Mouse (Mus musculus): ENCODE data around the gene Tmem176b. TPM values are rescaled to one million over a fixed set of nuclear protein-coding genes. Genes with fewer than 3 reads are reported as not detected.

Gene Tmem176b
- polyA plus RNA-seq, 1 experiment from 2014 or later, result 2,760 TPM

DNA sequence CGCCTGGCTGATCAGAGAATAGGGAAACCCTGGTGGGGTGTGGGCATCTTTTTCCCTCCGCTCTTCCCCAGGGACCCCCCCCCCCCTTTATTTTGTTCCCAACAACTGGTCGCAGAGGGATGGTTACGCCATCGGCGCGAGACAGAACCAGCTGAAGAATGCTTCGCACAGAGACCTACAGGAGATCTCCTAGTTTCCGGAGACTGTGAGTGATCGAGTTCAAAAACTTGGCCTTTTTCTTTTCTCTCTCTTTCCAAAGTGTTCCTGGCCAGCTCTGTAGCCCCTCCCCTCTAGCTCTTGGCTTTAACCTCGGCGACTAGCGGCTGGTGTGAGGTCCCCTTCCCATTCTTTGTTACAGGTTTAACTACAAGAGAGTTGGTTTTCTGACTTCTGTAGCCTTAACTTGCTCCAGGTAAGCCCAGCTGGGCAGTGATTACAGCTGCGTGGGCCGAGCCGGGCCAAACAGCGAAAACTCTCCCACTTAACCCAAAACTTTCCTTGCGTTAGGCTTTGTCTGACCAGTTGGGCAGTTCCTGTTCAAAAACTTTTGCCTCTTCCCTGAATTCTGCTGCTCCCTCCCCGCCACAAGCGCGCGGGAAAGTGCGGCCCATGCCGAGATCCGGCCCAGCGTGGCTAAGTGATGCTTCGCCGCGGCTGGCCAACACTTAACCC, 10.7 kb upstream of the Tmem176b start:
- no peaks in the 10 kb centered on the region for H3K27me3 ChIP-seq
- DNase-seq (ENCODE audit: low read depth, low spot score) (no peak), ATAC-seq (no peak)
- ChIA-PET CTCF (interaction anchor here (2.3 kb wide), 1 partner anchor 10 kb away, joined by 8 read pairs; no protein-coding TSS in a partner anchor), POLR2A (interaction anchor here (0.9 kb wide), 1 partner anchor 222 kb away, joined by 3 read pairs; no protein-coding TSS in a partner anchor)
- TF ChIP-seq CTCF (IDR thresholded peaks at IDR 0.05), result no peak
- in situ Hi-C loops (cut with MboI; ENCODE audit: low pct_unique_long_range_greater_than_20kb), result no loop called here

DNA sequence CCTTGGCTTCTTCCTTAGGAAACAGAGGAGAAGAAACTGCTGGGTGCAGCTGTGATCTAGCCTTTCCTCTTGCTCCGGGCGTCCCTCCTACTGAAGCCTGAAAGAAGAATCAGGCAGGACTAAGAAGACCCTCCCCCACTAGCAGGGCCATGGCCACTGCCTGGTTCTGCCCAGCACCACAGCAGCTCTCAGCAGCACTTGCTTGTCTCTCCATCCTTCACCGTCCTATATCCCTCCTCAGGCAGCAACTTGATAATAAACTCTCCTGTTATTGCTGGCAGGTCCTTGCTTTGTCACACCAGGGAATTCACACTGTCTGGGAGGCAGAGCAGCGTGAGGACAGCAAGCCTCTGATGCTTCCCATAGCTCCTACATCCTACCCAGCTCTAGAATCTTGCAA, 3.8 kb upstream of the Tmem176b start:
- no peak for DNase-seq (ENCODE audit: low read depth, low spot score)
- POLR2A ChIA-PET, result interaction anchor here (1.0 to 1.5 kb wide), 4 partner anchors 9 to 28 kb away, joined by 3 to 4 read pairs (median 4); no protein-coding TSS in a partner anchor
- no peaks in the 10 kb centered on the region for H3K27me3 ChIP-seq
- in situ Hi-C loops (cut with MboI; ENCODE audit: low pct_unique_long_range_greater_than_20kb), result no loop called here
- no peak for ATAC-seq
- CTCF ChIA-PET, result interaction anchor here (0.9 to 1.3 kb wide), 2 partner anchors 9 to 10 kb away, joined by 3 read pairs; no protein-coding TSS in a partner anchor
- no peak for TF ChIP-seq CTCF (IDR thresholded peaks at IDR 0.05)

DNA sequence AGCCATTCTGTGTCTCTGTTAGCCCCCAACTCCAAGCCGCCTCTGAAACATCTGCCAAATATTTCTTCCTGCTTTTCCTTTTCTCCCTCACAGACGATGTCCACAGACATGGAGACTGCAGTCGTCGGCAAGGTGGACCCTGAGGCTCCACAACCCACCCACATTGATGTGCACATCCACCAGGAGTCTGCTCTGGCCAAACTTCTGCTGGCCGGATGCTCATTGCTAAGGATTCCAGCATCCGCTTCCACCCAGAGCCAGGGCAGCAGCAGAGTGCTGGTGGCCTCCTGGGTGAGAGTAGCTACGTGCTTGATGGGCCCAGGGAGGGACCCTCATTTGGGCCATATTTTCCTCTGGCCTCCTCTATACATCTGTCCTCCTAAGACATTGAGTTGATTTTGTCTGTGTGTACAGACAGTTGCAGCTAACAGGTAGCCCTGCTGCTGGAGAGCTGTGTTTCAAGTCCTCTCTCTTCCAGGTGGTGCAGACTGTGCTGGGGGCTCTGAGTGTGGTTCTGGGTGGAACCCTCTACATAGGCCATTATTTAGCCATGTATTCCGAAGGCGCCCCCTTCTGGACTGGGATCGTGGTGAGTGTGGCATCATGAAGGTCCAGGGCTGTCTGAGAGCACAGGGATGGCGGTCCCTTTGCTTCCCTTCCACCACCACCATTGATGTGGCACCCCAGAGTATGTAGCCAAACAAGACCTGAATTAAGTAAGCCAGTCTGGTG, 981 bp upstream of the Tmem176b start:
- CTCF ChIA-PET, result interaction anchor here (0.8 to 7.3 kb wide), 12 partner anchors 9 to 197 kb away, joined by 3 to 73 read pairs (median 6); partner anchors contain the start of gene Gimap8
- ATAC-seq (no peak), DNase-seq (ENCODE audit: low read depth, low spot score) (no peak)
- POLR2A ChIA-PET, result interaction anchor here (1.1 to 5.4 kb wide), 7 partner anchors 12 to 197 kb away, joined by 3 to 34 read pairs (median 6); no protein-coding TSS in a partner anchor
- H3K27me3 ChIP-seq, result no peaks in the 10 kb centered on the region
- in situ Hi-C loops (cut with MboI; ENCODE audit: low pct_unique_long_range_greater_than_20kb), result no loop called here
- no peak for TF ChIP-seq CTCF (IDR thresholded peaks at IDR 0.05)

DNA sequence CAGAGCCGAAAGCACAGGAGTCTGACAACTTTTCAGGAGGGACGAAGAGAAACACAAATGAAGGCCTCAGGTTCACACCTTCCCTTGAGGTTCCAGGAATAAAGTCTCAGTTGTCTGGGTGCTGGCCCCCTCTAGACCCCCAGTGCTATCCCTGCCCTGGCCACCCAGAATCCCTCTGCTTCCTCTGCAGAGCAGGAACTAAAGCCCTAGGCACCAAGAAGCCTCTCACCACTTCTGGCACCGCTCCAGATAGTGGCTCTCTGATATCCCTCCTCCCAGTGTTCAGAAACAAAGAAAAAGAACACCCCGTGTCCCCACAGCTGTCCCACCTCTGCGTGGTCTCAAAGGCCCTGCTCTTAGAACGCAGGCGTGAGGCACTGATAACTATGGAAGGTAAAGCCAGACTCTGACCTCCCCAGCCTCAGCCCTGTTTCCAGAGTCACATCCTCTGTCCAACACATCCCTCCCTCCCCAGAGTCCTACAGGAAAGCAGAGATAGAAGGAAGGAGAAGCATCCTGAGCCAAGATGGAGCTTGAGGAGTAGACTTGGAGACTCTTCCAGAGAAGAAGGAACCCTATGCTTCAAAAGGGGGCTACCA, 826 bp downstream of the Tmem176b start, which contains the start of gene Tmem176a:
Gene Tmem176a (plus strand): TSS at position 549 of the 599 bp plus-strand sequence.
- DNase-seq (ENCODE audit: low read depth, low spot score) (peak; percentile 63), ATAC-seq (peak; percentile 44)
- POLR2A ChIA-PET, result interaction anchor here (0.9 to 5.4 kb wide), 10 partner anchors 10 to 31 kb away, joined by 3 to 34 read pairs (median 6); no protein-coding TSS in a partner anchor
- H3K27me3 ChIP-seq, result no peaks in the 10 kb centered on the region
- no peak for TF ChIP-seq CTCF (IDR thresholded peaks at IDR 0.05)
- CTCF ChIA-PET, result interaction anchor here (0.8 to 7.3 kb wide), 13 partner anchors 9 to 195 kb away, joined by 3 to 73 read pairs (median 5); partner anchors contain the start of gene Gimap8
- in situ Hi-C loops (cut with MboI; ENCODE audit: low pct_unique_long_range_greater_than_20kb), result no loop called here

DNA sequence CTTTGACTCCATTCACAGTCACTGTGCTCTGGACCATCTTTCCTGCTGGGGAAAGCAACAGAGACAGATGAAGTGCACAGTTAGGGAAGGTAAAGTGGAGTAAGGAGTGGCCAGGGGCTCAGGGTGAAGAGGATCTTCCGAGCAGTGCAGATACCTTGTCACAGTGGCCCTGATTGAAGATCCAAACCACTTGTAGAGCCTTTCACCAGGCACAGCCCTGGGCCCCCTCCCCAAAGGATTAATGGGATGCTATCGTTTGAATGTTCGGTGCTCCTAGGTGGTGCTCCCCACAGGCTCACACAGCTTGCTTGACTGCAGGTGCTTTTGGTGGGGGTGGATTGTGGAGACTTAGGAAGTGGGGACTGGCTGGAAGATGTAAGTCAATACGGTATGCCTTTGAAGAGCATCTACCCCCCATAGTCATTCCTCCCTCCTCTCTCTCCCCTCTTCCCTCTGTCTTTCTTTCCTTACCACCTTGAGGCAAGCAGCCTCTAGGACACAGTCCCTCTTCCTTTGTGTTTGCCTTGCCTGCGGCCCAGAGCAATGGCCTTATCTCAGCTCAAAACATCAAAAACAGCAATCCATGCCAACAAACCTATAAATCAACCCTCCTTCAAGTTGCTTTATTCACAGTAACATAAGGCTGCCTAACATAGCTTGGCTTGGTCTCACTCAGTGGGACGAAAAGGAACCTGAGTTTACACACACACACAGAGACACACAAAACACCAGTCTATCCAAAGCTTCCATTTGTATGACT, 2.8 kb downstream of the Tmem176b start:
- ATAC-seq (no peak), DNase-seq (ENCODE audit: low read depth, low spot score) (no peak)
- ChIA-PET POLR2A (interaction anchor here (1.0 to 1.7 kb wide), 6 partner anchors 8 to 494 kb away, joined by 3 to 7 read pairs (median 5); no protein-coding TSS in a partner anchor), CTCF (interaction anchor here (7.3 kb wide), 1 partner anchor 22 kb away, joined by 73 read pairs; no protein-coding TSS in a partner anchor)
- in situ Hi-C loops (cut with MboI; ENCODE audit: low pct_unique_long_range_greater_than_20kb), result no loop called here
- no peak for TF ChIP-seq CTCF (IDR thresholded peaks at IDR 0.05)
- no peaks in the 10 kb centered on the region for H3K27me3 ChIP-seq

DNA sequence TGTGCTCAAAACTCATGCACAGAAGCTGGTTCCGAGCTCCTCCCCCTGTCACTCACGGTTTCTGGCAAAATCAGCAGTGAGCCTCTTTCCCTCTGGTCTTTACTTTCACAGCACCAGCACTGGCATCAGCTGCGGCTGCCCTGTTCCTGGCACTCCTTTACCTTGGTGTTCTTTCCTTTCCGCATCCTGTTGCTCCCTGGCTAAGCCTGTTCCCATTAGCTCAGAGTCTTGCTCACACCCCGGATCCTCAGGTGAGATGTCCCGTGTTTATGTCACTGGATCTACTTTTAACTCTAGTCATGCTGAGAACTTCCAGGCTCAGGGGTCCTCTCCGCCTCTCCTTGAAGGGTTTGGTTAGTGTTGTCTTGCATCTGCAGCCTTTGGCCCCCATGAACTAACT, 3.8 kb downstream of the Tmem176b start:
- ChIA-PET POLR2A (interaction anchor here (1.3 to 1.7 kb wide), 2 partner anchors 9 to 16 kb away, joined by 7 read pairs; no protein-coding TSS in a partner anchor), CTCF (interaction anchor here (7.3 kb wide), 1 partner anchor 21 kb away, joined by 73 read pairs; no protein-coding TSS in a partner anchor)
- in situ Hi-C loops (cut with MboI; ENCODE audit: low pct_unique_long_range_greater_than_20kb), result no loop called here
- no peak for TF ChIP-seq CTCF (IDR thresholded peaks at IDR 0.05)
- DNase-seq (ENCODE audit: low read depth, low spot score) (no peak), ATAC-seq (no peak)
- no peaks in the 10 kb centered on the region for H3K27me3 ChIP-seq

DNA sequence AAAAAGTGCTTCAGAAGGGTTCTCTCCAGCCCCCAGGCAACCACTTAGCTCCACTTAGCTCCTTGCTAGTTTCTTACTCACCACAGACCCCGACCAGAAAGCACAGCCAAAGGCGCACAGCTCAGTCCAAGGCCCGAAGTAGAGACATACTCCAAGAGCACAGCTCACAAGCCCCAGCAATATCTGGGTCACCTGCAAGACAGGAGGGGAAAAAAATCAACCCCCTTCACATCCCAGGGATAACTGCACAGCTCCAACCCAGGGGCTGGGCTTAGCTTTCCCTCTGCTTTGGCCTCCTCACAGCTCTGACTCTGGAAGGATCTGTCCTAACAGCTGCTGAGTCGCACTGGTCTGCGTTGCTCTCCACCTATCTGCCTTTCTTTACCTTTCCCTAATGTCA, 5.2 kb downstream of the Tmem176b start:
- in situ Hi-C loops (cut with MboI; ENCODE audit: low pct_unique_long_range_greater_than_20kb), result no loop called here
- no peaks in the 10 kb centered on the region for H3K27me3 ChIP-seq
- no peak for DNase-seq (ENCODE audit: low read depth, low spot score)
- ATAC-seq, result no peak
- ChIA-PET CTCF (interaction anchor here (1.3 to 2.6 kb wide), 2 partner anchors 10 to 19 kb away, joined by 3 to 9 read pairs; no protein-coding TSS in a partner anchor), POLR2A (interaction anchor here (0.7 kb wide), 1 partner anchor 11 kb away, joined by 3 read pairs; no protein-coding TSS in a partner anchor)
- TF ChIP-seq CTCF (IDR thresholded peaks at IDR 0.05), result no peak

DNA sequence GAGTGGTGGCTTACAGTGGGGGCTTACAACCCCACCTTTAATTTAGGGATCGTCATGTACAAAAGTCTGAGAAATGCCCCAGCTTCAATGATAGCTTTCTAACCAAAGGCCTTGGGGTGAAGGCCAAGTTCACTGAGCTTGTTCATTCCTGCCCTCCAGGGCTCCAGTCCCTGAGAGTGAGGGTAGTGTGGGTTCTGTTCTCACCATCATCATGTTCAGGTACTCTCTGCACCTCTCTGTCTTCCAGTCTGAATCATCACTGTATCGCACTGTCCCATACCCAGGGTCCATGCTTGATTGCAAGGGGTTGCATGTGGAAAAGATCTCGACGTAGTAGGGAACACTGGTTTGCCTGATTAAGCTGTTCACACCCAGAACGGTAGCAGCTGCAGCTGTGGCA, 6.1 kb downstream of the Tmem176b start:
- ChIA-PET POLR2A (interaction anchor here (0.7 kb wide), 1 partner anchor 10 kb away, joined by 3 read pairs; no protein-coding TSS in a partner anchor), CTCF (interaction anchor here (0.8 to 2.6 kb wide), 3 partner anchors 9 to 18 kb away, joined by 3 to 9 read pairs (median 3); no protein-coding TSS in a partner anchor)
- ATAC-seq (no peak), DNase-seq (ENCODE audit: low read depth, low spot score) (no peak)
- no peak for TF ChIP-seq CTCF (IDR thresholded peaks at IDR 0.05)
- in situ Hi-C loops (cut with MboI; ENCODE audit: low pct_unique_long_range_greater_than_20kb), result no loop called here
- no peaks in the 10 kb centered on the region for H3K27me3 ChIP-seq

DNA sequence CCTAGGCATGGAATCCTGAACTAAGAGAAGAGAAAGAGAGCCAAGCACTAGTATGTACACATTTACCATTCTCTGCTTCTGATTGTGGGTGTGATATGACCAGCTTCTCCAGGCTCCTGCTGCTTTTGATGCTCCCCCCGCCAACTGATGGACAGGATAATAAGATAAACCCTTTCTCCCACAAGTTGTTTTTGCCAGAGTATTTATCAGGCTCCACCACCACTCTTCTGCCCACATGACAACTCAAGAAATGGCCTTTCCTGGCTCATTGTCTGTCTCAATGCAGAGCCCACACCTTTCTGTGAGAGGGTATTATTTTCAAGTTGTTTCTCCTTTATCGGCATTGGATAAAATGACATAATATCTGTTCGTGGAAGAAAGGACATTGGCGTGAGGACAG, 7.8 kb downstream of the Tmem176b start:
- in situ Hi-C loops (cut with MboI; ENCODE audit: low pct_unique_long_range_greater_than_20kb), result no loop called here
- H3K27me3 ChIP-seq, result no peaks in the 10 kb centered on the region
- ATAC-seq, result no peak
- ChIA-PET POLR2A (interaction anchor here (2.1 kb wide), 1 partner anchor 9 kb away, joined by 8 read pairs; no protein-coding TSS in a partner anchor), CTCF (no interaction called here)
- DNase-seq (ENCODE audit: low read depth, low spot score), result no peak
- TF ChIP-seq CTCF (IDR thresholded peaks at IDR 0.05), result no peak
